Mouse (Mus musculus) spleen, postnatal 4 days (tissue): Measurements from ENCODE around the gene Rapgef3.

Experiments
- DNase-seq, 2 experiments: peaks; one replicate each; pipeline ENCODE4 v3.0.0; 2022; ENCODE audit warnings: low spot score in 2 of 2

Rapgef3 gene

DNA sequence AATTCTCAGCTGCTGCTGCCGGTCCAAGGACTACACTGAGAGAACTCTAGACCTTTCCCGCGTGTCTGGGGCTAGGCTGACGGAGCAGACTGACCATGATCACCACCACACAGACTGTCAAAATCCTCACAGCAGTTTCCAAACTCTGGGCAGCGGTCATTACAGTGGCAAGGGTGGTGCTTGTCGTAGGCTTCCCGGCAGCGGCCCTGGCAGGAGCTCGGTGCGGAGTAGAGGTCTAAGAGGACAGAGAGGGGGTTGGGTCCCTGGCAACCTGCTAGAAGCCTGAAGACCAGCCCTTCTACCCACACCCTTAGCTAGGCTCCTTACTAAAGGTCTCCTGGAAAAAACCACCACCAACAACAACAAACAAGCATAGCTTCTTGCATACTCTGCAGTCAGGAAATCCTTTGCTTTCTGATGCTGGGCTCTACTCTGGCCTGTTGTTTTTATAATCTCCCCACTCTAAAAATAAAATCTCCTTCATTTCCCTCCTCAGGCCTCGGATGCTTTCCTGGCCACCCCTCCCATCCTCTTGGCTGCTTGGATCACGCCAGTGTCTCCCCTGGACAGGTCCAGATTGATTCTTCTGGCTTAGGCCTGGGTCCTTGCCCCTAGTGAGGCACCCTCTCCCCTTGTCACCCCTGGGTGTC is 47.6 kb downstream of the Rapgef3 start:
- no peak for DNase-seq

- no peak for DNase-seq
Measured at GRCm38 (mm10) chr15:97719494-97719893, 48.3 kb downstream of the Rapgef3 start.

- no peak for DNase-seq
Measured at GRCm38 (mm10) chr15:97718535-97719155, 49.1 kb downstream of the Rapgef3 start.

- DNase-seq = peak; percentile 50 to 74
Measured at GRCm38 (mm10) chr15:97717861-97718534, 49.8 kb downstream of the Rapgef3 start.

DNA sequence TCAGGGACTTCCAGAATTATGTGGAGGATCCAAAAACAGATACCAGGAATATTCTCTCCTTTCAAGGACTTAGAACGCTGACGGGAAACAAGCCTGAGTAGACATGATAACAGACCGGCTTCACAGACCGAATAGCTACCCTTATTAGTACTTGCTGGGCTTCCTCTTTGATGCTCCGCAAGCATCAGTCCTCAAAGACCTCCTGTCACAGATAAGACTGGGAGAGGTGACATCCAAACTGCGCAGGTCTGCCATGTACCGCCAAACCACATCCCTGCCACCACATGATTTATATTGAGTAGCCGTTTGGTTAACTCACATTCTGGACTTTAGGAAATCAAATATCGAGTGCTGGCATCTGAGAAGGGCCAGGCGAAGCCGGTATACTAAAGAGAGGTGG is 51.0 kb downstream of the Rapgef3 start:
- no peak for DNase-seq

DNA sequence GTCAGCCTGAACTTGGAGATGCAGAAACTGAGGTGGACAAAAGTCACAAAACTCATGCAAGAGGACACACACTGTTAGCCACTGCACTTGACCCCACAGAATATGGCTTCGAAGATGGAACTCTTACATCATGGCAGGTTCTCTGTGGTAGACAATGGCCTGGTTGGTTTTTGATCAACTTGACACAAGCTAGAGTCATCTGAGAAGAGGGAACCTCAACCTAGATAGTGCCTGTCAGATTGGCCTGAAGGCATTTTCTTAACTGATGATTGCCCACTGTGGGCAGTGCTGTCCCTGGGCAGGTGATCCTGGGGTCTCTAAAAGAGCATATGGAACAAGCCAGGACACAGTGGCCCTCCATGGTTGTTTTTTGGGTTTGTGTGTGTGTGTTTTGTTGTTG is 52.0 kb downstream of the Rapgef3 start:
- no peak for DNase-seq

GRCm38 (mm10) chr15:97715083-97715482 is 52.7 kb downstream of the Rapgef3 start:
- DNase-seq = no peak

GRCm38 (mm10) chr15:97712546-97712945 is 55.2 kb downstream of the Rapgef3 start:
- no peak for DNase-seq

- DNase-seq = no peak
Measured at GRCm38 (mm10) chr15:97710906-97711305, 56.9 kb downstream of the Rapgef3 start.

- peak; percentile 83 to 92 for DNase-seq
Measured at GRCm38 (mm10) chr15:97705211-97706050, 62.3 kb downstream of the Rapgef3 start, which contains the start of gene Rpap3. Gene Rpap3, minus strand, starts transcription at chr15:97705825.

DNA sequence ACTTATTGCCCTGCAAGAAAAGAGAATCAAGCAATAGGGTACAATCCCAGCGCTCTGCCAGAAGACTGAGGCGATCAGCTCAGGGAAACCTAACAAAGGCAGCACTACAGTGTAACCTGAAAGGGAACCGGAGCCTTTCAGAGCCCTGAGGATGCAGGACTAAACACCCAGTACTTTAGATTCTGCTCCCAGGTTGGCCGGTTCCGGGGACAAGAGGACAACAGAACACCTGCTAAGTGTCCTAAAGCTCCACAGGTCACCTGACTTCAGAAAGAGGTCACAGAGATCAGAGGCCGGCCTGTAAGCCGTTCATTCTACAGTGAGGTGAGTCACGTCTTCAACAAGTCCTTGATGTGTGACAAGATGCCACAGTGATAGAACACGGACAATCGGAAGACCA is 71.2 kb downstream of the Rapgef3 start:
- no peak for DNase-seq
